Mouse (Mus musculus): ENCODE data around the gene Asphd1. TPM values are rescaled to one million over a fixed set of nuclear protein-coding genes. Genes with fewer than 3 reads are reported as not detected.

Asphd1 gene
- polyA plus RNA-seq, 1 experiment from 2014 or later, result 2.8 TPM

GRCm38 (mm10) chr7:126975493-126975892 is 26.1 kb upstream of the Asphd1 start:
- no peak overlapping the region for H3K27ac ChIP-seq
- peak overlapping the region; percentile 86 for H3K4me2 ChIP-seq (replicated peaks)
- no peaks in the 10 kb centered on the region for H3K27me3 ChIP-seq (replicated peaks)
- WGBS, result 10% methylated on average over 8 of the region's 8 CpGs
- no peak overlapping the region; the same call in 1 of the 2 replicates for H3K4me3 ChIP-seq
- peak; percentile 10; the same call in 1 of the 2 replicates for ATAC-seq (ENCODE audit: low FRiP score, low read depth)
- H3K4me1 ChIP-seq, result peaks cover 8% of the 10 kb centered on the region
- peaks cover 31% of the 10 kb centered on the region for H3K36me3 ChIP-seq
- no peaks in the 10 kb centered on the region for H3K9me3 ChIP-seq
- no peak overlapping the region for H3K9ac ChIP-seq

- no peak overlapping the region for H3K4me3 ChIP-seq
- H3K4me1 ChIP-seq, result no peaks in the 10 kb centered on the region
- peaks cover 31% of the 10 kb centered on the region for H3K36me3 ChIP-seq
- no peak overlapping the region for H3K27ac ChIP-seq
- no peaks in the 10 kb centered on the region for H3K9me3 ChIP-seq
- no peak overlapping the region for H3K9ac ChIP-seq
- H3K4me2 ChIP-seq (replicated peaks), result no peak overlapping the region
- ATAC-seq (ENCODE audit: low FRiP score, low read depth), result no peak
- peaks cover 11% of the 10 kb centered on the region for H3K27me3 ChIP-seq (replicated peaks)
- WGBS, result 72% methylated on average over 6 of the region's 6 CpGs
Observed at GRCm38 (mm10) chr7:126967361-126967760, 18.0 kb upstream of the Asphd1 start.

- Histone ChIP-seq H3K27me3 (replicated peaks) (peaks cover 19% of the 10 kb centered on the region), H3K27ac (no peak overlapping the region), H3K4me2 (replicated peaks) (no peak overlapping the region), H3K36me3 (peaks cover 24% of the 10 kb centered on the region), H3K4me3 (no peak overlapping the region), H3K9me3 (no peaks in the 10 kb centered on the region), H3K9ac (no peak overlapping the region), H3K4me1 (no peaks in the 10 kb centered on the region)
- ATAC-seq (ENCODE audit: low FRiP score, low read depth), result no peak
- WGBS, result 73% methylated on average over 3 of the region's 3 CpGs
Observed at GRCm38 (mm10) chr7:126965568-126965967, 16.2 kb upstream of the Asphd1 start.

- no peak for ATAC-seq (ENCODE audit: low FRiP score, low read depth)
Observed at GRCm38 (mm10) chr7:126963548-126964286, 14.3 kb upstream of the Asphd1 start.

GRCm38 (mm10) chr7:126961965-126962364 is 12.6 kb upstream of the Asphd1 start:
- no peaks in the 10 kb centered on the region for H3K9me3 ChIP-seq
- H3K36me3 ChIP-seq, result peaks cover 16% of the 10 kb centered on the region; the same call in 1 of the 2 replicates
- 87% methylated on average over 4 of the region's 4 CpGs for WGBS
- no peak overlapping the region for H3K4me3 ChIP-seq
- H3K27ac ChIP-seq, result no peak overlapping the region
- peaks cover 19% of the 10 kb centered on the region for H3K27me3 ChIP-seq (replicated peaks)
- H3K4me1 ChIP-seq, result no peaks in the 10 kb centered on the region
- no peak for ATAC-seq (ENCODE audit: low FRiP score, low read depth)
- H3K4me2 ChIP-seq (replicated peaks), result no peak overlapping the region
- H3K9ac ChIP-seq, result no peak overlapping the region

More at GRCm38 (mm10) chr7:126963548-126964286, 14.3 kb upstream of the Asphd1 start:
- Histone ChIP-seq H3K4me3 (no peak overlapping the region), H3K4me2 (replicated peaks) (0 out of 2 replicates have a peak overlapping the region, but pooled peaks have one; percentile 14), H3K9me3 (no peaks in the 10 kb centered on the region), H3K4me1 (no peaks in the 10 kb centered on the region), H3K27me3 (replicated peaks) (peaks cover 19% of the 10 kb centered on the region), H3K9ac (no peak overlapping the region), H3K36me3 (peaks cover 15% of the 10 kb centered on the region; the same call in 1 of the 2 replicates), H3K27ac (no peak overlapping the region)
- WGBS, result 24% methylated on average over 19 of the region's 19 CpGs

- Histone ChIP-seq H3K4me1 (no peaks in the 10 kb centered on the region), H3K27me3 (replicated peaks) (peaks cover 19% of the 10 kb centered on the region), H3K36me3 (peaks cover 9% of the 10 kb centered on the region; the same call in 1 of the 2 replicates), H3K9ac (no peak overlapping the region), H3K4me3 (no peak overlapping the region), H3K9me3 (no peaks in the 10 kb centered on the region), H3K27ac (no peak overlapping the region), H3K4me2 (replicated peaks) (no peak overlapping the region)
- WGBS, result 81% methylated on average over 5 of the region's 5 CpGs
- no peak for ATAC-seq (ENCODE audit: low FRiP score, low read depth)
Observed at GRCm38 (mm10) chr7:126961095-126961494, 11.7 kb upstream of the Asphd1 start.

- H3K9ac ChIP-seq, result no peak overlapping the region
- H3K4me1 ChIP-seq, result no peaks in the 10 kb centered on the region
- H3K27ac ChIP-seq, result no peak overlapping the region
- no peak for ATAC-seq (ENCODE audit: low FRiP score, low read depth)
- 57% methylated on average over 9 of the region's 9 CpGs for WGBS
- no peak overlapping the region for H3K4me2 ChIP-seq (replicated peaks)
- peaks cover 19% of the 10 kb centered on the region for H3K27me3 ChIP-seq (replicated peaks)
- no peak overlapping the region for H3K4me3 ChIP-seq
- peaks cover 7% of the 10 kb centered on the region; the same call in 1 of the 2 replicates for H3K36me3 ChIP-seq
- H3K9me3 ChIP-seq, result no peaks in the 10 kb centered on the region
Observed at GRCm38 (mm10) chr7:126959780-126960179, 10.4 kb upstream of the Asphd1 start.

- Histone ChIP-seq H3K36me3 (peaks cover 3% of the 10 kb centered on the region; the same call in 1 of the 2 replicates), H3K4me1 (peaks cover 11% of the 10 kb centered on the region), H3K9ac (no peak overlapping the region), H3K9me3 (no peaks in the 10 kb centered on the region), H3K27me3 (replicated peaks) (peaks cover 15% of the 10 kb centered on the region), H3K27ac (no peak overlapping the region), H3K4me3 (no peak overlapping the region), H3K4me2 (replicated peaks) (no peak overlapping the region)
- no peak for ATAC-seq (ENCODE audit: low FRiP score, low read depth)
- WGBS, result 74% methylated on average over 3 of the region's 3 CpGs
Observed at GRCm38 (mm10) chr7:126955125-126955524, 5.7 kb upstream of the Asphd1 start.

GRCm38 (mm10) chr7:126952646-126953045 is 3.3 kb upstream of the Asphd1 start:
- H3K27ac ChIP-seq, result no peak overlapping the region
- H3K9me3 ChIP-seq, result no peaks in the 10 kb centered on the region
- H3K4me1 ChIP-seq, result peaks cover 25% of the 10 kb centered on the region
- H3K4me3 ChIP-seq, result peak overlapping the region; percentile 50
- whole genome bisulfite sequencing, result 0% methylated on average over 5 of the region's 8 CpGs
- H3K9ac ChIP-seq, result peak overlapping the region; percentile 67; the same call in 1 of the 2 replicates
- peak overlapping the region; percentile 98 for H3K4me2 ChIP-seq (replicated peaks)
- peaks cover 17% of the 10 kb centered on the region for H3K27me3 ChIP-seq (replicated peaks)
- no peak for ATAC-seq (ENCODE audit: low FRiP score, low read depth)
- peaks cover 3% of the 10 kb centered on the region; the same call in 1 of the 2 replicates for H3K36me3 ChIP-seq

- peak overlapping the region; percentile 50 for H3K4me3 ChIP-seq
- WGBS, result 21% methylated on average over 4 of the region's 4 CpGs
- H3K27ac ChIP-seq, result peak overlapping the region; percentile 3; the same call in 1 of the 2 replicates
Observed at GRCm38 (mm10) chr7:126951741-126952140, 2.4 kb upstream of the Asphd1 start.

GRCm38 (mm10) chr7:126950647-126951615 is 1.5 kb upstream of the Asphd1 start:
- WGBS, result 7% methylated on average over 26 of the region's 26 CpGs
- peak overlapping the region; percentile 67 for H3K9ac ChIP-seq
- H3K9me3 ChIP-seq, result no peaks in the 10 kb centered on the region
- peaks cover 17% of the 10 kb centered on the region for H3K27me3 ChIP-seq (replicated peaks)
- peak overlapping the region; percentile 98 for H3K4me2 ChIP-seq (replicated peaks)
- peak overlapping the region; percentile 74; the same call in 1 of the 2 replicates for H3K27ac ChIP-seq
- H3K4me3 ChIP-seq, result peak overlapping the region; percentile 50
- 0 out of 2 replicates have a peak, but pooled peaks have one; percentile 2 for ATAC-seq (ENCODE audit: low FRiP score, low read depth)
- peaks cover 3% of the 10 kb centered on the region; the same call in 1 of the 2 replicates for H3K36me3 ChIP-seq
- H3K4me1 ChIP-seq, result peaks cover 25% of the 10 kb centered on the region

More at GRCm38 (mm10) chr7:126951741-126952140, 2.4 kb upstream of the Asphd1 start:
- H3K9me3 ChIP-seq, result no peaks in the 10 kb centered on the region
- peaks cover 17% of the 10 kb centered on the region for H3K27me3 ChIP-seq (replicated peaks)
- ATAC-seq (ENCODE audit: low FRiP score, low read depth), result no peak
- H3K36me3 ChIP-seq, result no peaks in the 10 kb centered on the region; the same call in 1 of the 2 replicates
- H3K9ac ChIP-seq, result peak overlapping the region; percentile 67
- peak overlapping the region; percentile 98 for H3K4me2 ChIP-seq (replicated peaks)
- peaks cover 25% of the 10 kb centered on the region for H3K4me1 ChIP-seq
